Mouse (Mus musculus) cortical plate, adult 2 months (tissue): ENCODE results near the gene Tbc1d1.

Experiments
- CTCF ChIP-seq: fragments of 200-500 bp; IDR thresholded peaks from 2 replicates; pipeline ENCODE4 v1.5.1; 2011; ENCODE audit warnings: mild to moderate bottlenecking, control low read depth, low read length; ENCODE audit not compliant: insufficient read depth; ENCODE audit errors: extremely low read depth
- POLR2A ChIP-seq: fragments of 200-500 bp; IDR thresholded peaks from 2 replicates; pipeline ENCODE4 v1.6.1; 2011; ENCODE audit warnings: mild to moderate bottlenecking, low read length, control low read depth; ENCODE audit not compliant: insufficient read depth; ENCODE audit errors: extremely low read depth

DNA sequence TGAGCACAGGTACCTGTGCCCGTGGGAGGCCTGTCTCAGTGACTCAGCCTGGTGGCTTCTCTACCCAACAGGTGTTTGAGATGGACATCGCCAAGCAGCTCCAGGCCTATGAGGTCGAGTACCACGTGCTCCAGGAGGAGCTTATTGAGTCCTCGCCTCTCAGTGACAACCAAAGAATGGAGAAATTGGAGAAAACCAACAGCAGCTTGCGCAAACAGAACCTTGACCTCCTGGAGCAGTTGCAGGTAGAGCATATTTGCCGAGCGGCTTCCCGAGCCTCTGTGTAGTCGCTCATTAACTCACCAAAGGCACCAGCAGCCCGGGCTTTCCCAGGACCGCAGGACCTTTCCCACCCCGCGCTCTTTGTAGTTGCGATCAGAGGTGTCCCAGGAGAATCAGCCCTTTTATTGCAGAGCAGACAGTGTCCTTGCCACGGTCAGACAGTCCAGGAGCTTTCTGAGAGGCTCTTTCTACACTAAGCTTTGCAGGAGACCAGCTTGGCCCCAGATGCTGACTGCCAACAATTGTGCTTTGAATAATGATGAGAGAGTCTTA lies 189.2 kb downstream of the Tbc1d1 start:
- TF ChIP-seq CTCF (no peak), POLR2A (no peak)
